ENCODE assay signal across 10 mouse cellular contexts in the genomic region with DNA sequence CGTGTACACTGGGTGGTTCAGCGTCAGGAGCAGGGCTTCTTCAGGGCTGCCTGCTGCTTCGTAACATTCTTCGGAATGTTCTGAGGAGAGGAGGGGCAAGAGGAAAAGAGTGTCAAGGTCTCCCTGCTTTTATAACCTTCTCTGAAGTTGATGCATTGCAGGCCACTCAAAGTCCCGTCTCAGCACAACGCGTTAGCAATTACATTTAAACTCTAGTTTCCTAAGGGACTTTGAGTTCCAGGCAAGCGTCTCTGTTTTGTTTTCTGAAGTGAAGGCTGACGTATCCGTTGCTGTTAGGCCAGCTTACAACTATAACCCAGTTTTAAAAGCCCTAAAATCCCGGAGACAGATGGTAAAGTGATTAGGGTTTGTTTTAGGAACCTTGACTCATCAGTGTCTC. TPM values are rescaled to one million over a fixed set of nuclear protein-coding genes. Genes with fewer than 3 reads are reported as not detected.
DNase-seq lines count a peak whose midpoint lies in the region; ATAC-seq lines count a peak whose summit lies in the region.
"Had no signal": no experiment of that assay in that cellular context is flagged by ENCODE, and none has a peak within 500 bp of the region (broad histone marks: within the 10 kb centered on the region; RNA-seq: fewer than 3 reads in every experiment).

No protein-coding gene starts in this region.

- no peak overlapping the region for H3K4me3 ChIP-seq in limb, embryonic 15.5 days
- H3K4me3 ChIP-seq: neural tube, embryonic 12.5 days had no signal

- H3K9me3 ChIP-seq in limb, embryonic 15.5 days, result no peaks in the 10 kb centered on the region
- H3K9me3 ChIP-seq: neural tube, embryonic 12.5 days had no signal

- H3K36me3 ChIP-seq in limb, embryonic 15.5 days, result peaks cover 21% of the 10 kb centered on the region
- H3K36me3 ChIP-seq: neural tube, embryonic 12.5 days had no signal

- WGBS in limb, embryonic 15.5 days, result 27% methylated on average over 11 of the region's 11 CpGs

- no peak overlapping the region for H3K9ac ChIP-seq in limb, embryonic 15.5 days
- H3K9ac ChIP-seq: neural tube, embryonic 12.5 days had no signal

- no peak for ATAC-seq in limb, embryonic 15.5 days (ENCODE audit: insufficient number of reproducible peaks, low FRiP score, low TSS enrichment, low read depth)
- no peak for ATAC-seq in megakaryocyte, adult 5-6 weeks (ENCODE audit: poor library complexity, severe bottlenecking)

- H3K27me3 ChIP-seq in limb, embryonic 15.5 days, result no peaks in the 10 kb centered on the region
- H3K27me3 ChIP-seq: neural tube, embryonic 12.5 days had no signal

- peak; percentile 17 for DNase-seq in kidney, adult 9 months
- no peak for DNase-seq in kidney, adult 18-20 months
- DNase-seq in adrenal gland, postnatal 25 days, result peak; percentile 10
- peak; percentile 53 for DNase-seq in forelimb bud, embryonic 11.5 days (ENCODE audit: low read depth, low spot score)
- DNase-seq in spleen, adult 18-20 months, result no peak
- DNase-seq: heart, postnatal 36 days; thymus, postnatal 25 days had no signal

- H3K4me1 ChIP-seq in limb, embryonic 15.5 days, result no peaks in the 10 kb centered on the region; the same call in 1 of the 2 replicates
- H3K4me1 ChIP-seq: neural tube, embryonic 12.5 days had no signal

- H3K27ac ChIP-seq in limb, embryonic 15.5 days, result 0 out of 2 replicates have a peak overlapping the region, but pooled peaks have one; percentile 18
- H3K27ac ChIP-seq: neural tube, embryonic 12.5 days had no signal

- no peak overlapping the region for H3K4me2 ChIP-seq in limb, embryonic 15.5 days
- H3K4me2 ChIP-seq: neural tube, embryonic 12.5 days had no signal

RNA-seq across cellular contexts. Expression of gene Plod2, which starts 55.8 kb away (rescaled TPM):
- 221 and 278 TPM in 2 replicates for total RNA-seq in adrenal gland, postnatal 25 days (2021)
- polyA plus RNA-seq in limb, embryonic 15.5 days (2015; fragmentation: Nextera tagmentation; extraction: Ambion mirVana), result 52.8 and 55.2 TPM in 2 replicates
- 0.36 and 0.66 TPM in 2 replicates for total RNA-seq in megakaryocyte, adult 5-6 weeks (2015)
- total RNA-seq in megakaryocyte, adult 5-6 weeks (2017), result 0.18 and 1.1 TPM in 2 replicates

Comparison
In these comparisons a context has a peak if more than half of its experiments do, and no peak if none do; other contexts are left out.
1. DNase-seq: peak in kidney, adult 9 months (single experiment), adrenal gland, postnatal 25 days (single experiment) and forelimb bud, embryonic 11.5 days (single experiment); none in kidney, adult 18-20 months (single experiment) and spleen, adult 18-20 months (0 of 2).
2. RNA of gene Plod2, which starts 55.8 kb away (total RNA-seq): 221 to 278 TPM in adrenal gland, postnatal 25 days; 0.18 to 1.1 TPM in megakaryocyte, adult 5-6 weeks; every median in the first group is over 100 times any median in the second.